Mouse (Mus musculus) lung, embryonic 16.5 days (tissue): ENCODE measurements around the gene Shank1. TPM values are rescaled to one million over a fixed set of nuclear protein-coding genes. Genes with fewer than 3 reads are reported as not detected.
"Not testable (repeated sequence)": the region's sequence is repeated elsewhere in the genome, so short reads cannot be mapped to it uniquely, and the experiment has no call there.

Experiments
- ATAC-seq: fragments of 200-750 bp; cut with Nextera tagmentation; 2 replicates; pipeline ENCODE4 v1.8.0; 2017; ENCODE audit warnings: low read depth, mild to moderate bottlenecking, moderate library complexity
- H3K27ac ChIP-seq: fragments of 300-500 bp; sonication (generic); 2 replicates; pipeline ENCODE4 v1.5.1; 2014; ENCODE audit warnings: mild to moderate bottlenecking, control low read depth, low read length
- H3K27me3 ChIP-seq: fragments of 300-500 bp; sonication (generic); 2 replicates; pipeline ENCODE4 v1.6.1; 2014; ENCODE audit warnings: low read depth, low read length, mixed read lengths; ENCODE audit not compliant: control insufficient read depth, insufficient read depth
- H3K36me3 ChIP-seq: fragments of 300-500 bp; sonication (generic); 2 replicates; pipeline ENCODE4 v1.6.1; 2014; ENCODE audit warnings: low read length; ENCODE audit not compliant: control insufficient read depth, insufficient read depth
- H3K4me1 ChIP-seq: fragments of 300-500 bp; sonication (generic); replicated peaks from 2 replicates; pipeline ENCODE4 v1.6.1; 2014; ENCODE audit warnings: low read length, mixed read lengths; ENCODE audit not compliant: control insufficient read depth, insufficient read depth
- H3K4me2 ChIP-seq: fragments of 300-500 bp; sonication (generic); 2 replicates; pipeline ENCODE4 v1.6.1; 2014; ENCODE audit warnings: low read depth, low read length, control low read depth
- H3K4me3 ChIP-seq: fragments of 300-500 bp; sonication (generic); 2 replicates; pipeline ENCODE4 v1.5.1; 2014; ENCODE audit warnings: mild to moderate bottlenecking, low read length, control low read depth
- H3K9ac ChIP-seq: fragments of 300-500 bp; sonication (generic); 2 replicates; pipeline ENCODE4 v1.6.1; 2014; ENCODE audit warnings: low read length, control low read depth
- H3K9me3 ChIP-seq: fragments of 300-500 bp; sonication (generic); 2 replicates; pipeline ENCODE4 v1.6.1; 2016; ENCODE audit warnings: low read length; ENCODE audit not compliant: control insufficient read depth
- WGBS: fragments of 180-500 bp; shearing (Covaris S2); extraction: QIAGEN DNeasy Blood & Tissue Kit; methylation state at CpG from one replicate; pipeline ENCODE4 v1.1.7; 2014; 5-methylcytosine and 5-hydroxymethylcytosine counted together
- polyA plus RNA-seq: library from polyadenylated mRNA; unstranded; fragments of >200 nt; fragmentation: Nextera tagmentation; extraction: Ambion mirVana; gene quantifications from 2 replicates; pipeline ENCODE4 v1.2.1, GENCODE M21; 2015

The Shank1 gene
- polyA plus RNA-seq, 1 experiment from 2014 or later: 1.1 TPM

- WGBS: 54% methylated on average over 2 of the region's 2 CpGs
- not testable (repeated sequence) for H3K4me1 ChIP-seq, H3K9me3 ChIP-seq, H3K4me2 ChIP-seq, ATAC-seq, H3K4me3 ChIP-seq, H3K9ac ChIP-seq, H3K27me3 ChIP-seq, H3K36me3 ChIP-seq, H3K27ac ChIP-seq
These were observed 12.6 kb upstream of the Shank1 start for GRCm38 (mm10) chr7:44297501-44297900.

- no peaks in the 10 kb centered on the region for H3K36me3 ChIP-seq
- H3K9ac ChIP-seq: peak overlapping the region; percentile 89
- H3K9me3 ChIP-seq: no peaks in the 10 kb centered on the region
- H3K4me2 ChIP-seq: peak overlapping the region; percentile 78
- WGBS: 84% methylated on average over 14 of the region's 14 CpGs
- H3K4me3 ChIP-seq: peak overlapping the region; percentile 76
- peak overlapping the region; percentile 88; the same call in 1 of the 2 replicates for H3K27ac ChIP-seq
- no peaks in the 10 kb centered on the region; the same call in none of the 2 replicates for H3K27me3 ChIP-seq
- no peak for ATAC-seq
- peaks cover 12% of the 10 kb centered on the region for H3K4me1 ChIP-seq
These were observed 6.4 kb upstream of the Shank1 start for GRCm38 (mm10) chr7:44303346-44304340.

GRCm38 (mm10) chr7:44304463-44304774, 5.6 kb upstream of the Shank1 start:
- peak overlapping the region; percentile 78 for H3K4me2 ChIP-seq
- 1% methylated on average over 25 of the region's 25 CpGs for WGBS
- no peaks in the 10 kb centered on the region for H3K9me3 ChIP-seq
- H3K27ac ChIP-seq: peak overlapping the region; percentile 88
- ATAC-seq: peak; percentile 15; the same call in 1 of the 2 replicates
- peak overlapping the region; percentile 76 for H3K4me3 ChIP-seq
- H3K4me1 ChIP-seq: peaks cover 12% of the 10 kb centered on the region
- peak overlapping the region; percentile 89 for H3K9ac ChIP-seq
- H3K36me3 ChIP-seq: no peaks in the 10 kb centered on the region
- H3K27me3 ChIP-seq: peaks cover under 1% of the 10 kb centered on the region

- Histone ChIP-seq H3K4me2 (peak overlapping the region; percentile 78), H3K4me1 (peaks cover 12% of the 10 kb centered on the region), H3K4me3 (peak overlapping the region; percentile 76), H3K9me3 (no peaks in the 10 kb centered on the region), H3K27ac (peak overlapping the region; percentile 88), H3K36me3 (no peaks in the 10 kb centered on the region), H3K27me3 (peaks cover 5% of the 10 kb centered on the region), H3K9ac (peak overlapping the region; percentile 89)
- WGBS: under 1% methylated on average over 49 of the region's 49 CpGs
- ATAC-seq: peak; percentile 95
These were observed 5.0 kb upstream of the Shank1 start for GRCm38 (mm10) chr7:44304775-44305641.

GRCm38 (mm10) chr7:44305686-44306085, 4.4 kb upstream of the Shank1 start:
- H3K4me3 ChIP-seq: peak overlapping the region; percentile 76
- peaks cover 9% of the 10 kb centered on the region for H3K27me3 ChIP-seq
- H3K9ac ChIP-seq: no peak overlapping the region

GRCm38 (mm10) chr7:44306516-44307240, 3.4 kb upstream of the Shank1 start, which contains the start of gene Clec11a:
Gene Clec11a (minus strand): TSS chr7:44306902.
- H3K27me3 ChIP-seq: peaks cover 13% of the 10 kb centered on the region
- peaks cover 22% of the 10 kb centered on the region for H3K4me1 ChIP-seq
- H3K9ac ChIP-seq: no peak within 1 kb of the TSS

More at GRCm38 (mm10) chr7:44305686-44306085, 4.4 kb upstream of the Shank1 start:
- Histone ChIP-seq H3K9me3 (no peaks in the 10 kb centered on the region), H3K27ac (peak overlapping the region; percentile 88), H3K4me1 (peaks cover 17% of the 10 kb centered on the region), H3K36me3 (no peaks in the 10 kb centered on the region), H3K4me2 (peak overlapping the region; percentile 78)
- 12% methylated on average over 16 of the region's 16 CpGs for WGBS
- ATAC-seq: no peak; the same call in 1 of the 2 replicates

GRCm38 (mm10) chr7:44307261-44308020, 2.6 kb upstream of the Shank1 start:
- Histone ChIP-seq H3K27ac (no peak overlapping the region), H3K36me3 (no peaks in the 10 kb centered on the region), H3K9me3 (no peaks in the 10 kb centered on the region), H3K4me2 (no peak overlapping the region), H3K27me3 (peaks cover 18% of the 10 kb centered on the region), H3K9ac (no peak overlapping the region), H3K4me1 (peaks cover 22% of the 10 kb centered on the region), H3K4me3 (no peak overlapping the region)
- ATAC-seq: no peak
- 31% methylated on average over 9 of the region's 9 CpGs for WGBS

More at GRCm38 (mm10) chr7:44306516-44307240, 3.4 kb upstream of the Shank1 start, which contains the start of gene Clec11a:
- Histone ChIP-seq H3K4me2 (peak within 1 kb of the TSS; percentile 78), H3K9me3 (no peaks in the 10 kb centered on the region), H3K4me3 (peak within 1 kb of the TSS; percentile 76; the same call in 1 of the 2 replicates), H3K36me3 (no peaks in the 10 kb centered on the region), H3K27ac (peak within 1 kb of the TSS; percentile 88; the same call in 1 of the 2 replicates)
- 58% methylated on average over 6 of the region's 6 CpGs for WGBS
- ATAC-seq: no peak

GRCm38 (mm10) chr7:44310285-44310877, 328 bp downstream of the Shank1 start:
- Histone ChIP-seq H3K9me3 (no peaks in the 10 kb centered on the region), H3K4me1 (peaks cover 16% of the 10 kb centered on the region)
- under 1% methylated on average over 31 of the region's 40 CpGs for WGBS

More at GRCm38 (mm10) chr7:44310285-44310877, 328 bp downstream of the Shank1 start:
- H3K9ac ChIP-seq: peak overlapping the region; percentile 60
- H3K27me3 ChIP-seq: peaks cover 18% of the 10 kb centered on the region
- H3K4me3 ChIP-seq: peak overlapping the region; percentile 51
- H3K27ac ChIP-seq: no peak overlapping the region
- peak overlapping the region; percentile 95 for H3K4me2 ChIP-seq
- H3K36me3 ChIP-seq: no peaks in the 10 kb centered on the region
- peak; percentile 23; the same call in 1 of the 2 replicates for ATAC-seq
